In genomic region chr1:74335033-74335432, GRCm38 (mm10) we compare ENCODE assay signal across 15 mouse cellular contexts. TPM values are rescaled to one million over a fixed set of nuclear protein-coding genes. Genes with fewer than 3 reads are reported as not detected.
A peak's percentile ranks its signal among the peaks of the same experiment; 100 is the strongest.
DNase-seq lines count a peak whose midpoint lies in the region; ATAC-seq and TF ChIP-seq lines count a peak whose summit lies in the region.
"Had no signal": no experiment of that assay in that cellular context is flagged by ENCODE, and none has a peak within 500 bp of the region (broad histone marks: within the 10 kb centered on the region; RNA-seq: fewer than 3 reads in every experiment).

No protein-coding gene starts in this region.

- intact Hi-C loops in heart, postnatal 25 days (cut with DNase I) = no loop called here

- no peak for TF ChIP-seq EP300 in lung, postnatal 0 days (IDR thresholded peaks at IDR 0.05)

- H3K27me3 ChIP-seq in kidney, adult 2 months (replicated peaks; ENCODE audit: control insufficient read depth, insufficient read depth, low read length) = no peaks in the 10 kb centered on the region
- no peaks in the 10 kb centered on the region for H3K27me3 ChIP-seq in kidney, embryonic 15.5 days
- H3K27me3 ChIP-seq in lung, postnatal 0 days (replicated peaks; ENCODE audit: insufficient read depth, low read length) = no peaks in the 10 kb centered on the region
- H3K27me3 ChIP-seq: embryonic facial prominence, embryonic 15.5 days; forebrain, embryonic 12.5 days; limb, embryonic 15.5 days had no signal

- DNase-seq in kidney, adult 2 months = no peak
- DNase-seq in ES-CJ7 (ENCODE audit: low read depth, low spot score) = peak; percentile 35
- DNase-seq in heart, adult 8-10 months (ENCODE audit: low spot score) = peak; percentile 80
- peak; percentile 42 for DNase-seq in heart, postnatal 25 days (ENCODE audit: low spot score)
- DNase-seq in frontal cortex, postnatal 14 days (ENCODE audit: low spot score in 2 of 2) = no peak
- DNase-seq in lung, postnatal 0 days (ENCODE audit: low spot score) = no peak
- DNase-seq: cerebellum, adult 11 months; lung, embryonic 14.5 days; right cerebral cortex, postnatal 25 days; thymus, adult 18-20 months had no signal

- peaks cover 28% of the 10 kb centered on the region for H3K4me1 ChIP-seq in kidney, adult 2 months (ENCODE audit: control insufficient read depth, insufficient read depth, low read length)
- H3K4me1 ChIP-seq in kidney, embryonic 15.5 days = peaks cover 54% of the 10 kb centered on the region
- H3K4me1 ChIP-seq in lung, postnatal 0 days (ENCODE audit: insufficient read depth, low read depth, low read length) = peaks cover 19% of the 10 kb centered on the region

- no peaks in the 10 kb centered on the region for H3K9me3 ChIP-seq in kidney, embryonic 15.5 days (replicated peaks)
- no peaks in the 10 kb centered on the region for H3K9me3 ChIP-seq in lung, postnatal 0 days (ENCODE audit: low read length)
- H3K9me3 ChIP-seq: embryonic facial prominence, embryonic 15.5 days; forebrain, embryonic 12.5 days; limb, embryonic 15.5 days had no signal

- WGBS in kidney, adult 2 months = 66% methylated on average over 4 of the region's 4 CpGs
- 65% methylated on average over 4 of the region's 4 CpGs for WGBS in kidney, embryonic 15.5 days
- WGBS in lung, postnatal 0 days = 68% methylated on average over 4 of the region's 4 CpGs

- no peak overlapping the region for H3K9ac ChIP-seq in kidney, embryonic 15.5 days
- H3K9ac ChIP-seq in lung, postnatal 0 days (replicated peaks; ENCODE audit: low read depth) = no peak overlapping the region
- H3K9ac ChIP-seq: embryonic facial prominence, embryonic 15.5 days; forebrain, embryonic 12.5 days; limb, embryonic 15.5 days; lung, embryonic 14.5 days had no signal

- no peak for TF ChIP-seq CTCF in kidney, adult 2 months (conservative IDR thresholded peaks at IDR 0.05; ENCODE audit: insufficient read depth, insufficient read length, low read depth, low read length)
- TF ChIP-seq CTCF in lung, postnatal 0 days (IDR thresholded peaks at IDR 0.05) = no peak

- H3K27ac ChIP-seq in kidney, adult 2 months (ENCODE audit: insufficient read depth, low read depth, low read length) = peak overlapping the region; percentile 14
- no peak overlapping the region for H3K27ac ChIP-seq in kidney, embryonic 15.5 days
- H3K27ac ChIP-seq in lung, postnatal 0 days (ENCODE audit: low read length) = no peak overlapping the region
- H3K27ac ChIP-seq: embryonic facial prominence, embryonic 15.5 days; forebrain, embryonic 12.5 days; limb, embryonic 15.5 days had no signal

- H3K4me3 ChIP-seq in kidney, adult 2 months (ENCODE audit: insufficient read depth, low read depth, low read length) = no peak overlapping the region
- H3K4me3 ChIP-seq in kidney, embryonic 15.5 days (replicated peaks) = no peak overlapping the region
- no peak overlapping the region for H3K4me3 ChIP-seq in lung, postnatal 0 days (ENCODE audit: low read depth, low read length)
- H3K4me3 ChIP-seq: embryonic facial prominence, embryonic 15.5 days; forebrain, embryonic 12.5 days; limb, embryonic 15.5 days had no signal

- TF ChIP-seq POLR2A in kidney, adult 2 months (IDR thresholded peaks at IDR 0.05; ENCODE audit: low read depth, low read length) = no peak

- H3K4me2 ChIP-seq in kidney, embryonic 15.5 days = no peak overlapping the region
- H3K4me2 ChIP-seq in lung, postnatal 0 days (replicated peaks; ENCODE audit: low read depth, low read length) = no peak overlapping the region
- H3K4me2 ChIP-seq: embryonic facial prominence, embryonic 15.5 days; forebrain, embryonic 12.5 days; limb, embryonic 15.5 days; lung, embryonic 14.5 days had no signal

- H3K36me3 ChIP-seq in kidney, adult 2 months (ENCODE audit: control insufficient read depth, insufficient read depth, low read length) = no peaks in the 10 kb centered on the region
- H3K36me3 ChIP-seq in kidney, embryonic 15.5 days = no peaks in the 10 kb centered on the region
- no peaks in the 10 kb centered on the region for H3K36me3 ChIP-seq in lung, postnatal 0 days (ENCODE audit: insufficient read depth, low read length)
- H3K36me3 ChIP-seq: forebrain, embryonic 12.5 days; limb, embryonic 15.5 days had no signal

- ATAC-seq in kidney, embryonic 15.5 days (replicated peaks; ENCODE audit: low FRiP score) = no peak
- no peak for ATAC-seq in lung, postnatal 0 days
- ATAC-seq: midbrain, embryonic 16.5 days had no signal

RNA-seq across cellular contexts. Expression of gene Catip, which starts 26.9 kb away (rescaled TPM):
- 0.33 and 0.43 TPM in 2 replicates for polyA plus RNA-seq in kidney, adult 2 months (2012; rRNA removed)
- 0.67 and 0.82 TPM in 2 replicates for polyA plus RNA-seq in kidney, embryonic 15.5 days (2015; fragmentation: Nextera tagmentation; extraction: Ambion mirVana)
- under 1 TPM; 0.17 to 0.37 (median 0.25) TPM for total RNA-seq in heart, adult 8-10 months (2022)
- under 1 TPM; 0.18 to 0.28 TPM for total RNA-seq in heart, postnatal 25 days (2021)
- polyA plus RNA-seq in lung, postnatal 0 days (2015; fragmentation: Nextera tagmentation; extraction: Ambion mirVana) = 3.4 and 5.1 TPM in 2 replicates

RNA-seq across cellular contexts. Expression of gene Tmbim1, which starts 29.6 kb away (rescaled TPM):
- polyA plus RNA-seq in kidney, adult 2 months (2012; rRNA removed) = 74.1 and 103 TPM in 2 replicates
- polyA plus RNA-seq in kidney, embryonic 15.5 days (2015; fragmentation: Nextera tagmentation; extraction: Ambion mirVana) = 25.6 and 31.2 TPM in 2 replicates
- 10 to 100 TPM; 40.4 to 45.1 (median 44.2) TPM for total RNA-seq in heart, adult 8-10 months (2022)
- 10 to 100 TPM; 38.4 to 41.5 TPM for total RNA-seq in heart, postnatal 25 days (2021)
- 148 and 149 TPM in 2 replicates for polyA plus RNA-seq in lung, postnatal 0 days (2015; fragmentation: Nextera tagmentation; extraction: Ambion mirVana)

RNA-seq across cellular contexts. Expression of gene Slc11a1, which starts 40.0 kb away (rescaled TPM):
- 13.4 and 15.3 TPM in 2 replicates for polyA plus RNA-seq in kidney, adult 2 months (2012; rRNA removed)
- 3.8 and 5.9 TPM in 2 replicates for polyA plus RNA-seq in kidney, embryonic 15.5 days (2015; fragmentation: Nextera tagmentation; extraction: Ambion mirVana)
- total RNA-seq in heart, adult 8-10 months (2022) = 1 to 10 TPM; 3.9 to 6.6 (median 5.1) TPM
- 1 to 10 TPM; 2.5 to 3.2 TPM for total RNA-seq in heart, postnatal 25 days (2021)
- 4.6 and 4.8 TPM in 2 replicates for polyA plus RNA-seq in lung, postnatal 0 days (2015; fragmentation: Nextera tagmentation; extraction: Ambion mirVana)

RNA-seq across cellular contexts. Expression of gene Pnkd, which starts 50.3 kb away (rescaled TPM):
- 139 and 165 TPM in 2 replicates for polyA plus RNA-seq in kidney, adult 2 months (2012; rRNA removed)
- polyA plus RNA-seq in kidney, embryonic 15.5 days (2015; fragmentation: Nextera tagmentation; extraction: Ambion mirVana) = 138 and 139 TPM in 2 replicates
- total RNA-seq in heart, adult 8-10 months (2022) = 100 to 1,000 TPM; 125 to 142 (median 135) TPM
- 100 to 1,000 TPM; 160 to 161 TPM for total RNA-seq in heart, postnatal 25 days (2021)
- 88.7 and 91.4 TPM in 2 replicates for polyA plus RNA-seq in lung, postnatal 0 days (2015; fragmentation: Nextera tagmentation; extraction: Ambion mirVana)

RNA-seq across cellular contexts. Expression of gene Aamp, which starts 50.5 kb away (rescaled TPM):
- 212 and 217 TPM in 2 replicates for polyA plus RNA-seq in kidney, adult 2 months (2012; rRNA removed)
- 267 and 283 TPM in 2 replicates for polyA plus RNA-seq in kidney, embryonic 15.5 days (2015; fragmentation: Nextera tagmentation; extraction: Ambion mirVana)
- total RNA-seq in heart, adult 8-10 months (2022) = 100 to 1,000 TPM in 2 of 4 experiments, 10 to 100 TPM in 2; 95.4 to 107 (median 99.6) TPM
- total RNA-seq in heart, postnatal 25 days (2021) = 10 to 100 TPM; 87.5 to 94.8 TPM
- polyA plus RNA-seq in lung, postnatal 0 days (2015; fragmentation: Nextera tagmentation; extraction: Ambion mirVana) = 213 and 214 TPM in 2 replicates

Comparison
In these comparisons a context has a peak if more than half of its experiments do, and no peak if none do; other contexts are left out.
1. DNase-seq: peak in ES-CJ7 (single experiment), heart, adult 8-10 months (single experiment) and heart, postnatal 25 days (single experiment); none in kidney, adult 2 months (single experiment), frontal cortex, postnatal 14 days (0 of 2) and lung, postnatal 0 days (single experiment).